Mouse (Mus musculus): ENCODE results near the gene Numa1. TPM values are rescaled to one million over a fixed set of nuclear protein-coding genes. Genes with fewer than 3 reads are reported as not detected.
A peak's percentile ranks its signal among the peaks of the same experiment; 100 is the strongest.

The Numa1 gene
- polyA plus RNA-seq, 1 experiment from 2014 or later = 63.3 TPM

- Histone ChIP-seq H3K9ac (replicated peaks) (no peak overlapping the region), H3K4me3 (no peak overlapping the region), H3K4me2 (replicated peaks) (no peak overlapping the region), H3K36me3 (peaks cover 93% of the 10 kb centered on the region), H3K27ac (replicated peaks) (no peak overlapping the region), H3K27me3 (no peaks in the 10 kb centered on the region), H3K4me1 (no peaks in the 10 kb centered on the region), H3K9me3 (no peaks in the 10 kb centered on the region)
- 0 out of 2 replicates have a peak, but pooled peaks have one; percentile 12 for ATAC-seq (replicated peaks)
- WGBS = 96% methylated on average over 15 of the region's 15 CpGs
Observed at GRCm38 (mm10) chr7:101999461-102000151, 65.7 kb downstream of the Numa1 start.

- 90% methylated on average over 8 of the region's 8 CpGs for WGBS
- H3K4me3 ChIP-seq = no peak overlapping the region
Observed at GRCm38 (mm10) chr7:102000296-102000695, 66.4 kb downstream of the Numa1 start.

DNA sequence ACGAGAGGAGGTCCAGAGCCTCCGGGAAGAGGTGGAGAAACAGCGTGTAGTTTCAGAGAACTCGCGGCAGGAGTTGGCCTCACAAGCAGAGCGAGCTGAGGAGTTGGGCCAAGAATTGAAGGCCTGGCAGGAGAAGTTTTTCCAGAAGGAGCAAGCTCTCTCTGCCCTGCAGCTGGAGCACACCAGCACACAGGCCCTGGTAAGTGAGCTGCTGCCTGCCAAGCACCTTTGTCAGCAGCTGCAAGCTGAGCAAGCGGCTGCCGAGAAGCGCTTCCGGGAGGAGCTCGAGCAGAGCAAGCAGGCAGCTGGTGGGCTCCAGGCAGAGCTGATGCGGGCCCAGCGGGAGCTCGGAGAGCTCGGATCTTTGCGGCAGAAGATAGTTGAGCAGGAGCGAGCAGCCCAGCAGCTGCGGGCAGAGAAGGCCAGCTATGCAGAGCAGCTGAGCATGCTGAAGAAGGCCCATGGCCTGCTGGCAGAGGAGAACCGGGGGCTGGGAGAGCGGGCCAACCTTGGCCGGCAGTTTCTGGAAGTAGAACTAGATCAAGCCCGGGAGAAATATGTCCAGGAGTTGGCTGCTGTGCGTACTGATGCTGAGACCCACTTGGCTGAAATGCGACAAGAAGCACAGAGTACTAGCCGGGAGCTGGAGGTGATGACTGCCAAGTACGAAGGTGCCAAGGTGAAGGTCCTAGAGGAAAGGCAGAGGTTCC is 67.2 kb downstream of the Numa1 start:
- H3K4me2 ChIP-seq (replicated peaks) = no peak overlapping the region
- 87% methylated on average over 26 of the region's 26 CpGs for WGBS
- H3K4me3 ChIP-seq = no peak overlapping the region
- no peak overlapping the region for H3K9ac ChIP-seq (replicated peaks)
- H3K4me1 ChIP-seq = no peaks in the 10 kb centered on the region
- ATAC-seq (replicated peaks) = no peak
- no peaks in the 10 kb centered on the region for H3K9me3 ChIP-seq
- peak overlapping the region; percentile 15; the same call in 1 of the 2 replicates for H3K27ac ChIP-seq (replicated peaks)
- peaks cover 93% of the 10 kb centered on the region for H3K36me3 ChIP-seq
- H3K27me3 ChIP-seq = no peaks in the 10 kb centered on the region

More at GRCm38 (mm10) chr7:102000296-102000695, 66.4 kb downstream of the Numa1 start:
- Histone ChIP-seq H3K4me2 (replicated peaks) (no peak overlapping the region), H3K4me1 (no peaks in the 10 kb centered on the region), H3K27me3 (no peaks in the 10 kb centered on the region), H3K27ac (replicated peaks) (no peak overlapping the region), H3K36me3 (peaks cover 93% of the 10 kb centered on the region), H3K9me3 (no peaks in the 10 kb centered on the region), H3K9ac (replicated peaks) (no peak overlapping the region)
- ATAC-seq (replicated peaks) = no peak

- Histone ChIP-seq H3K9ac (replicated peaks) (no peak overlapping the region), H3K27me3 (no peaks in the 10 kb centered on the region), H3K36me3 (peaks cover 93% of the 10 kb centered on the region), H3K27ac (replicated peaks) (no peak overlapping the region), H3K4me3 (no peak overlapping the region), H3K4me2 (replicated peaks) (no peak overlapping the region), H3K9me3 (no peaks in the 10 kb centered on the region), H3K4me1 (no peaks in the 10 kb centered on the region)
- WGBS = 93% methylated on average over 1 of the region's 1 CpGs
- no peak for ATAC-seq (replicated peaks)
Observed at GRCm38 (mm10) chr7:102006520-102006919, 72.6 kb downstream of the Numa1 start.

- Histone ChIP-seq H3K36me3 (peaks cover 96% of the 10 kb centered on the region), H3K4me1 (no peaks in the 10 kb centered on the region), H3K4me2 (replicated peaks) (no peak overlapping the region), H3K9ac (replicated peaks) (no peak overlapping the region), H3K4me3 (no peak overlapping the region), H3K27me3 (no peaks in the 10 kb centered on the region), H3K27ac (replicated peaks) (0 out of 2 replicates have a peak overlapping the region, but pooled peaks have one; percentile 31), H3K9me3 (no peaks in the 10 kb centered on the region)
- 88% methylated on average over 9 of the region's 9 CpGs for WGBS
- no peak for ATAC-seq (replicated peaks)
Observed at GRCm38 (mm10) chr7:102011855-102012254, 77.9 kb downstream of the Numa1 start.

- no peak overlapping the region for H3K4me2 ChIP-seq (replicated peaks)
- H3K27ac ChIP-seq (replicated peaks) = no peak overlapping the region
- H3K9me3 ChIP-seq = no peaks in the 10 kb centered on the region
- H3K4me3 ChIP-seq = no peak overlapping the region
- ATAC-seq (replicated peaks) = no peak
- WGBS = 94% methylated on average over 8 of the region's 8 CpGs
- no peaks in the 10 kb centered on the region for H3K27me3 ChIP-seq
- peaks cover 99% of the 10 kb centered on the region for H3K36me3 ChIP-seq
- no peaks in the 10 kb centered on the region for H3K4me1 ChIP-seq
- H3K9ac ChIP-seq (replicated peaks) = no peak overlapping the region
Observed at GRCm38 (mm10) chr7:102013416-102013815, 79.5 kb downstream of the Numa1 start.

- ATAC-seq (replicated peaks) = no peak
- no peak overlapping the region for H3K27ac ChIP-seq (replicated peaks)
- H3K9ac ChIP-seq (replicated peaks) = no peak overlapping the region
- H3K4me1 ChIP-seq = no peaks in the 10 kb centered on the region
- 88% methylated on average over 2 of the region's 2 CpGs for WGBS
- H3K27me3 ChIP-seq = no peaks in the 10 kb centered on the region
- no peak overlapping the region for H3K4me2 ChIP-seq (replicated peaks)
- no peak overlapping the region for H3K4me3 ChIP-seq
- no peaks in the 10 kb centered on the region for H3K9me3 ChIP-seq
- H3K36me3 ChIP-seq = peaks cover 96% of the 10 kb centered on the region
Observed at GRCm38 (mm10) chr7:102014995-102015394, 81.1 kb downstream of the Numa1 start.

GRCm38 (mm10) chr7:102016936-102017335 is 83.0 kb downstream of the Numa1 start:
- Histone ChIP-seq H3K9ac (replicated peaks) (no peak overlapping the region), H3K4me1 (no peaks in the 10 kb centered on the region), H3K4me3 (no peak overlapping the region), H3K4me2 (replicated peaks) (no peak overlapping the region), H3K9me3 (no peaks in the 10 kb centered on the region), H3K27me3 (no peaks in the 10 kb centered on the region), H3K27ac (replicated peaks) (no peak overlapping the region), H3K36me3 (peaks cover 88% of the 10 kb centered on the region)
- 84% methylated on average over 4 of the region's 4 CpGs for WGBS
- ATAC-seq (replicated peaks) = no peak

DNA sequence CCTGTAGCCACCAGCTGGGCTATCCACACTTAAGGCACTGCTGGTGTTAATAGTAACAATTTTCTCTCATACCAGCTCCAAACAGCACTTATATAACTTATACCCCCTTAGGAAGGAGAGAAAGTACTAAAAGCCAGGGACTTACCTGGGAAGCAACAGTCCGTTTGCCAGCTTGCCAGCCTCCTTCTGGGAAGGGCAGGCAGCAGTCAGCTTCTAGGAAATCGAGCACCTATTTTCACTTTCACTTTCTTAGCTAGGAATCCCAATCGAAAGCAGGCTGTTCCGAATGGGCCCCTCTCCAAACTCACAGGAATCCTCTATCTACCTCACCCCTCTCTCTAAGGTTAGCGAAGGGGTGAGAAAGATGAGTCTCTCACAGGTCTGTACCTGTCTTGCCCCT is 83.5 kb downstream of the Numa1 start:
- Histone ChIP-seq H3K9me3 (no peaks in the 10 kb centered on the region), H3K27ac (replicated peaks) (no peak overlapping the region), H3K36me3 (peaks cover 87% of the 10 kb centered on the region), H3K27me3 (no peaks in the 10 kb centered on the region), H3K4me1 (no peaks in the 10 kb centered on the region), H3K9ac (replicated peaks) (no peak overlapping the region), H3K4me3 (no peak overlapping the region), H3K4me2 (replicated peaks) (no peak overlapping the region)
- WGBS = 95% methylated on average over 5 of the region's 5 CpGs
- no peak for ATAC-seq (replicated peaks)

DNA sequence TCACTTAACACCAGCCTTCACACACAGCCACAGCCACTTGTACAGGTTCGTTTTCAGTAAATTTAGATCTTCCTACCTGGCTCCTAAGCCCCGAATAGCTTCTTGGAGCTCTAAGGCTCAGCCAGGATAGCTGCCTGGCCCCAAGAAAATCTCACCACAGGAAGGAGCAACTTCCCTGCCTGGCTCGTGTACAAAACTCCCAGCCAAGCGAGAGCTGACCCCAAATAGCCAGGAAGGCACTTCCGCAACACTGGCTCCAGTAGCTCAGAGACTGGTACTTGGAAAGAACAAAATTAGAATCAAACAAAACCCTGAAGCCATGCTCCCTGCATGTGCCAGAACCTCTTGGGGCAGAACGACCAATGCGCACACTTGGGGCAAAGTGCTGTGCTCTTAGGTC is 84.1 kb downstream of the Numa1 start:
- Histone ChIP-seq H3K27me3 (no peaks in the 10 kb centered on the region), H3K36me3 (peaks cover 87% of the 10 kb centered on the region), H3K27ac (replicated peaks) (no peak overlapping the region), H3K9me3 (no peaks in the 10 kb centered on the region), H3K4me1 (no peaks in the 10 kb centered on the region), H3K4me3 (no peak overlapping the region), H3K9ac (replicated peaks) (no peak overlapping the region), H3K4me2 (replicated peaks) (no peak overlapping the region)
- WGBS = 84% methylated on average over 7 of the region's 7 CpGs
- no peak for ATAC-seq (replicated peaks)

GRCm38 (mm10) chr7:102018590-102018989 is 84.7 kb downstream of the Numa1 start, which contains the start of gene Il18bp:
Gene Il18bp (minus strand): TSS chr7:102018690.
- H3K9me3 ChIP-seq = no peaks in the 10 kb centered on the region
- no peak within 1 kb of the TSS for H3K27ac ChIP-seq (replicated peaks)
- no peak within 1 kb of the TSS for H3K4me3 ChIP-seq
- no peak within 1 kb of the TSS for H3K4me2 ChIP-seq (replicated peaks)
- no peak within 1 kb of the TSS for H3K9ac ChIP-seq (replicated peaks)
- no peaks in the 10 kb centered on the region for H3K27me3 ChIP-seq
- no peak for ATAC-seq (replicated peaks)
- 95% methylated on average over 3 of the region's 3 CpGs for WGBS
- H3K4me1 ChIP-seq = no peaks in the 10 kb centered on the region
- H3K36me3 ChIP-seq = peaks cover 87% of the 10 kb centered on the region

DNA sequence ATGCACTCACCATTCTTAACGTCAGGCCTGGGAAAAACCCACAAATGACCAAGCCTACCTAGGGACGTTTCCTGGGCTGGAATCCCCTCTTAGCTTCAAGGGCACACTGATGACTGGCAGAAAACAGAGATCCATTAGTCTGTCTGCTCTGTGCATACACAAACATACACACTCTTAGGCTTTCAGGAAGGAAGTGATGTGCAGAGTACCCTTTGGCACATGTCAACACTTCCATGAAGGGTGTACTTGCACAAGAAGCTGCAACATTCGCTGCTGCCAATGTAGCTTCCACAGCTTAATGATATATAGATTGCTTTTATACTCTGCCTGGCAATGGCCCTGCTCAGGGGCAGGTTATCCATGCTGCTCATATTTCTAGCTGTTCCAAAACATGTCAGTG is 85.5 kb downstream of the Numa1 start:
- whole genome bisulfite sequencing = 64% methylated on average over 3 of the region's 3 CpGs
- no peak overlapping the region for H3K4me3 ChIP-seq
- no peak overlapping the region for H3K27ac ChIP-seq (replicated peaks)
- H3K9me3 ChIP-seq = no peaks in the 10 kb centered on the region
- H3K4me1 ChIP-seq = no peaks in the 10 kb centered on the region
- ATAC-seq (replicated peaks) = no peak
- no peak overlapping the region for H3K4me2 ChIP-seq (replicated peaks)
- H3K36me3 ChIP-seq = peaks cover 85% of the 10 kb centered on the region
- no peak overlapping the region for H3K9ac ChIP-seq (replicated peaks)
- H3K27me3 ChIP-seq = no peaks in the 10 kb centered on the region

All from forebrain, embryonic 15.5 days (tissue).